Mouse (Mus musculus) mature B cell (primary cell): ENCODE results near the gene Fgfr2.

Source experiments
- in situ Hi-C: fragments of 300-500 bp; cut with MboI; formaldehyde crosslinking; loops from 2 replicates; pipeline ENCODE4 v1.14.3; 2019

Gene Fgfr2

DNA sequence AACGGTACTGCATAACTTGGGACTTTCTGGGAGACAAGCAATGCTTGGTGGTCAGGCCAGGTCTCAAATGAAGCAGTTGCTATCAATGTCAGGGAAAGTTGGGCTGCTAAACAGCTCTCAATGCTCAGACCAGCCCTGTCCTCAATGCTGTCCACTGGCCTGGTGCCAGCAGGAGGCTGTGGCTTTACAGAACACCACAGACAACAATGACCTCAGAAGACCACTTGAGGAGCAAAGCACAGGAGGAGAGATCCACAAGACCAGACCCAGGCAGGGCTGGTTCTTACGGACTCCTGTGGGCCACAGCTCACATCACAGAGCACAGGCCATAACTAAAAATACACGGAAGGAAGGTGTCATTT is 368.8 kb downstream of the Fgfr2 start:
- in situ Hi-C loops, result no loop called here

DNA sequence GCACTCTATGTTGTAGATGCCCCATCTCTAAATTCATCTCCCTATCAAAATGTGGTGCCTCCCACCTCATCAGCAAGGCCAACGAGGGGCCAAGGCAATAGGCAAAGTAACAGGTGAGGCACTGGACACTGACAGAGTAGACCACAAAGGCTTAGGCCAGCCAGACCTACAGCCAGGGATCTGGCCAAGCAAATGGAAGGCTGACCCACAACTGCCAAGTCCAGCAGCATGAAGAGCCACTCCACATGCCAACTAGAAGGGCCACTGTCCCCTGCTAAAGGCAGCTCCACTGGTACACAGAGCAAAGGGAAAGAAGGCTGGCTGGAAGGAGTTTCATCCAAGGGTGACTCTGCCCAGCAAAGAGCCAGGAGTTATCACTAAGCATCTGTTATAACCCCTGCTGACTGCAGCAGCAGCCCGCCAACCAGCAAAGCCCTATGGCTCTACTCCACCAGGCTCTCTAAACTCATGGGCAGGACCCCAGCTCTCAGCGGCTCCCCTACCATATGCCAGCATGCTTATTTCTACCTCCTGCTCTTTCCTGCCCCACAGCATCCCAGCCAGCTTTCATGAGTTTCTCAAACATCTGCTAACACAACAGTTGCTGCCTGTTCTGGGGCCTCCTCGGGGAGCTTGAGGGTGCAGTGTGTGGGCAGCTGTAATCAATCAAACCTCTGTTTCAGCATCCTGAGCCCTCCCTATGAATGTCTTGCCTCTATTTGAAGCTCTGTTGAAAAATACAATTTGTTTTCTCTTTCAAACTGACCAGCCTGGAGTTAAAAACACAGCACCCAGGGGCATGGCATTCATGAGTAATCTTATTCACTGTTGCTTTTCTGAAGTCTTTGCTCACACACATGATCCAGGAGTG is 369.4 kb downstream of the Fgfr2 start:
- in situ Hi-C loops, result no loop called here

DNA sequence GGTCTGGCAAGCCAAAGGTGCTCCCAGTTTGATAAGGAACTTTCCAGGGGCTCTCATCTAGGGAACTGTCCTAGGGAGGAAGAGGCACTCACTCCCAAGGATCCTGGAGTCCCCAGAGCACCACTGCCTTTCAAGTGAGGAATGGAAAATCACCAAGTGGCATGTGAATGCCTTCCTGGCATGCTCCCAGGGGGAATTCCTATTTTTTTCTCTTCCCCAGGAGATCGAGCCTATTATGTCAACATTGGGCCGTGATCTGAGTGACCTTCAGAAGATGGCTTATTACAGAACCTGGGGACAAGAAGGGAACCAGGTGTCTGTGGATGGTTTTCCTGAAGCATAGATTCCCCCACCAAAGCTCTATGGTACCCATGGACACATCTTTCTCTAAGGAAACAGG is 371.4 kb downstream of the Fgfr2 start:
- in situ Hi-C loops, result no loop called here

DNA sequence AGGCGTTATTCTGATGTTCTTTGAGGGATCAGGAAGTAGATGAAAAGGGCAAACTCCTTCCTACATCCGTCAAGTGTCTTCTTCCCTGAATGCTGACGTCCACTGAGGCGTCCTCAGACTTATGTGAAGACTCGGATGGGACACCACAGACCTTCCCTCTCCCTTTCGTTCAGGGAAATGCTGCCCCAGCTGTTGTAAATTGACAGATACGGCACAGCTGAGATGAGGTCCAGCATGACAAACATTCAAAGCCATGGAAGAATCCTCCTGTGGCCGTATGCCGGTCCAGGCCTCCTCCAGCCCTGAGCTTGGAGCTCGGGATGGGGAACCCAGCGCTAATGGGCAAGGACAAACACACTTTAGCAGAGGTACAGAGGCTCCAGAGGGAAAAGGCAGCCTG is 373.6 kb downstream of the Fgfr2 start:
- in situ Hi-C loops, result no loop called here

DNA sequence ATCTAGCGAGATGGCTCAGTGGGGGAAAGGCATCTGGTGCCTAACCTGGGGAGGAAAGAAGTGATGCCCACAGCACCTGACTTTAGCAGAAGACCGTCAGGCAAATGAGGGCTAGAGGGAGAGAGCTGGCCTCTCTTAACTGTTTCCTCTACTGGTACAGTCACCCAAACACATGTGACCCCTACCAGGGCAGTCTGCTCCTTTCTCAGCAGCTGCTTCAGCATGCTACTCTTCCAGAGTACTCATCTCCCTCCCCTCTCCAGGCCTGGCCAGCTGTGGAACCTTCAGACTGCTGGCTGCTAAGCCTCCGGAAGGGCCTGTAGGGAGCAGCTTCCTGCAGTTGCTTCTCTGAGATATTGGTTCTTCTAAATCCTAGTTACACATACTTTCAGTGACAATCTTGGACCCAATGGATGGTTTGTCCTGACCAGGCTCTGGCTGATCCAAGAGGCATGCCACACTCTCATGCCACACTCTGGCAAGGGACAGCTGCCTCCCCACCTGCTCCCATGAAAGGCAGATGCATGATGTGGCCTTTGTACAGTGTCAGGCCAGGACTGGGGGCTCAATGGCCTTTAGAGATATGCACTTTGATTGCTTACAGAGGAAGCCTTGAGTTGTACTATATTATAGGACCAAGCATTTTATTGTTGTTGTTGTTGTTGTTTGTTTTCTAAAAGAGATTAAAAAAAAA is 374.9 kb downstream of the Fgfr2 start:
- in situ Hi-C loops, result no loop called here

GRCm38 (mm10) chr7:132747096-132747495 is 376.1 kb downstream of the Fgfr2 start:
- in situ Hi-C loops, result no loop called here

DNA sequence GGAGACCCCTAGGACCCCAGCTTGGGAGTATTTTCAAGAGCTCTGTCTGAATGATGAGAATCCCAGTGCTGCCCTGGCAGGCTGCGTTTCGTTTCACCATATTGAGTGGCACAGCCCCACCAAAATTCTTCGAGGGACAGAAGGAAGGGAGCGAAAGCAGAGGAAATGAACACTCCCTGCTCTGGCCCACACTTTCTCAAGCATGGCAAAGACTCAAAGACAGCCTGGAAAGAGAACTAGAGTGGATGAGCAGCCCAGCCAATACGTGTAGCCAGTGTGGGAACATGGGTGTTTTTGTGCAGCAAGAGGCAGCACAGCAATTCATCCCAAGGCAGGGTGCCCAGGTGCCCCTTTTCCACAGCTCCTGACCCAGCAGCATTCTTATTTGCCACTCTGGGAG is 380.2 kb downstream of the Fgfr2 start:
- in situ Hi-C loops, result no loop called here

DNA sequence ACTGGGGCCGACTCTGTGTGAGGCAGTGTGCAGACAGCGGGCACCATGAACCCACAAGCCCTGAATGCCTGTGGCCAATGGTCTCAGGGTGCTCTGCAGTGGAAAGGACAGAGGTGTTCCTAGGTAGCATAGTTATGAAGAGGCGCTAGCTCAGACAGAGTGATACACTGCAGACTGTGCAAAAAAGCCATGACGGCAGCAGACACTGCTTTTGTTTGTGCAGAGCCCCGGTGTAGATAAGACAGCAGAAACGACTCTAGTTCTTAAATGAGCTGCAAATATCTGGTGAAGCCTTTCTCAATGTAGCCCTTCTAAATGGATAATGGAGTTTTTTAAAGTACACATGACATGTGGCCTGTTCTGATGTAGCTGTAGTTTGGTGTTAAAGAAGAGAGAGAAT is 383.3 kb downstream of the Fgfr2 start:
- in situ Hi-C loops, result no loop called here

- in situ Hi-C loops, result no loop called here
Measured at GRCm38 (mm10) chr7:132738844-132739243, 384.3 kb downstream of the Fgfr2 start.

GRCm38 (mm10) chr7:132736099-132736862 is 386.9 kb downstream of the Fgfr2 start:
- in situ Hi-C loops, result no loop called here

- in situ Hi-C loops, result no loop called here
Measured at GRCm38 (mm10) chr7:132735145-132735544, 388.0 kb downstream of the Fgfr2 start.

DNA sequence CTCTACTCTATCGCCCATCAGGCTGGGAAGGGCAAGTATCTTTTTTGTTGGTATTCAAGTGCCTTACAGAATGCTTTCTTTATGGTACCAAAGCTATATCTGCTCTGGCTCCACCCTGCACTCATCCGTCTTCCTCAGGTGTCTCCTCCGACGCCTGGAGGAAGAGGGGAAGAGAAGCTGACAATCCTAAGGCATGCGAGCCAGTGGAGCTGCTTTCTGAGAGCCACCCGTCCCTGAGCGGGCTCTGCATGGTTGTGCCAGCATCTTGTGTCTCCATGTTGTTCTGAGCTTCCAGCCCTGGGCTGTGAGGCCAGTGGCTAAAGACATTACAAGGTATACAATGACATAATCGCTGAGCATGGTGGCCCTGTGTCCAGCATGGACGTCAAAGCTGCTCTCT is 388.9 kb downstream of the Fgfr2 start:
- in situ Hi-C loops, result no loop called here

GRCm38 (mm10) chr7:132733521-132733920 is 389.6 kb downstream of the Fgfr2 start:
- in situ Hi-C loops, result no loop called here

GRCm38 (mm10) chr7:132732136-132732789 is 390.9 kb downstream of the Fgfr2 start:
- in situ Hi-C loops, result no loop called here

GRCm38 (mm10) chr7:132731558-132731957 is 391.6 kb downstream of the Fgfr2 start:
- in situ Hi-C loops, result no loop called here

DNA sequence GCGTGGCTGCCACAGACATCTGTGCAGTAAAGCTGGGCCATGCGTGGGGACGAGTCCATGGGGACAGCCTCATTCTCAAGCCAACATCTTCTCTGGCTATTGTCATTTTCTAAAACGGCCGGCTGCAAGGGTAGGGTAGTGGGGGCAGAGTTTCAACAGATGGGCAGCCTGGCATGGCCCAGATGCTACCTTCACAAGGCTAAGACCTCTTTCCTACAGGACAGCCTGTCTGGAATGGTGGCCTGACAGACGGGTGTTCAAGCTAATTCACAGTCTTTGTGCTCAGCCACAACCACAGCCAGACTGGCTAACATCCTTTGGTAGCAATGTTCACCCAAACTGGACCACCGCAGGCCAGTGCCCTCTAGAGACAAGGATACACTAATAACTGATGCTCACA is 392.6 kb downstream of the Fgfr2 start:
- in situ Hi-C loops, result no loop called here

- in situ Hi-C loops, result no loop called here
Measured at GRCm38 (mm10) chr7:132729093-132729831, 393.9 kb downstream of the Fgfr2 start.

- in situ Hi-C loops, result no loop called here
Measured at GRCm38 (mm10) chr7:132726106-132726861, 396.9 kb downstream of the Fgfr2 start.

- in situ Hi-C loops, result no loop called here
Measured at GRCm38 (mm10) chr7:132724501-132725062, 398.6 kb downstream of the Fgfr2 start.

- in situ Hi-C loops, result no loop called here
Measured at GRCm38 (mm10) chr7:132723906-132724305, 399.2 kb downstream of the Fgfr2 start.
